Mouse (Mus musculus) cerebellum, postnatal 25 days (tissue): Measurements from ENCODE around the gene Dph7.
"Not testable (repeated sequence)": the region's sequence is repeated elsewhere in the genome, so short reads cannot be mapped to it uniquely, and the experiment has no call there.

Source experiments
- DNase-seq, 2 experiments: peaks; one replicate each; pipeline ENCODE4 v3.0.0; 2021; ENCODE audit warnings: mixed read lengths in 2 of 2

Dph7 gene

GRCm38 (mm10) chr2:24974452-24974851 is 12.3 kb downstream of the Dph7 start:
- not testable (repeated sequence) for DNase-seq

DNA sequence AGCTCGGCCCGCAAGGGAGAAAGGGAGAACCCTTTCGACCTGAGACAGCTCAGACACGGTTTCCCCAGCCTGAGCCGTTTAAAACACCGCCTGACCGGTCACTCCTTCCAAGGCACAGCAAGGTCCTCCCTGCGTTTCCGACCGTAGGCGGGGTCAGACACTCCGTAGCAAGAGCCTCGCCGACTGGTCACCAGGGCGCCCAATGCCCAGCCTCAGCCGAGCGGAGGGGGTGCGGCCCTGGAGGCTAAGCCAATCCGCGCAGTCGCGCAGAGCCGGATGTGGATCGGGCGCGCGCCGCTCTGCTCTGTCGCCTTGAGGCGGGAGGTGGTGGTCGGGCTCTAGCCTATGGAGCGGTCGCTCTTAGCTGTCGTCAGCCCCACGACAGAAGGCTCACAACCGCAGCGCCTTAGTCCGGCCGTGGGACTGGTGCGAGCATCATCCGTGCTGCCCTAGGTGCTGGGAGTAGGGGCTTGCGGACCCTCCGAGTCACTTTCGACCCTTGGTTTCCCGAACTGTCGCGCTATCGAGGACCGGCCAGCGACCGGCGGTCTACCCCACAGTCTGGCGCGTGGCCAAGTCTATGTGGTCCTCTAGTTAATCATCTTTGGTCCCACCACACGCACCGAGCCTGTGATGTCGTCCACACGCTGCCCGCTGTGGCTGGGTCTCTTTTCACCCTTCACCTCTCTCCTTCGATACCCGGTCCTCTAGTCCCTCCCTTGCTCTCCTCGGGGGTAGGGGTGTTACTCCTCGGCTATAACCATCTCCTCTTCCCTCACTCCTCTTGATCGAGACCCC is 12.9 kb downstream of the Dph7 start, which contains the start of gene Mrpl41:
Gene Mrpl41, minus strand, starts transcription at position 193 of the 798 bp plus-strand sequence.
- peak; percentile 97 to 98 for DNase-seq

GRCm38 (mm10) chr2:24975704-24976297 is 13.6 kb downstream of the Dph7 start, which contains the start of gene Pnpla7:
Pnpla7 (plus strand) TSS chr2:24976033.
- DNase-seq: peak; percentile 50 to 67

DNA sequence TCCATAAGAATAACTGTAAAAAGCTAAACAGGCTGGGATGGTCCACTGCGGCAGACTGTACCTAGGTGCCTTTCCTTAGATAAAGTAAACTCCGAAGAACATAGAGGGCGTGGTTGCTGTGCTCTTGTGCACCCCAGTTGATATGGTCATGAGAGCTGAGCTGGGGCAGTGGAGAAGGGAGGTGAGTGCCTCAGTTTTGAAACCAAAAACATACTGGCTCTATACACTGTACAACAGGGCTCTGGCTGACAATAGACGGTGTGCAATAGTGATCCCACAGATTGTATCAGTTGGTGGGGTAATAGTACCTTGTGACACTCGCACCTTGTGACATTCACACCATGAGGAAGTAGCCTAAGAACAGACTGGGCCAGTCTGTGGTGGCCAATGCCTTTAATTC is 14.8 kb downstream of the Dph7 start:
- DNase-seq: no peak

- no peak for DNase-seq
Measured at GRCm38 (mm10) chr2:24987762-24988161, 25.6 kb downstream of the Dph7 start.

DNA sequence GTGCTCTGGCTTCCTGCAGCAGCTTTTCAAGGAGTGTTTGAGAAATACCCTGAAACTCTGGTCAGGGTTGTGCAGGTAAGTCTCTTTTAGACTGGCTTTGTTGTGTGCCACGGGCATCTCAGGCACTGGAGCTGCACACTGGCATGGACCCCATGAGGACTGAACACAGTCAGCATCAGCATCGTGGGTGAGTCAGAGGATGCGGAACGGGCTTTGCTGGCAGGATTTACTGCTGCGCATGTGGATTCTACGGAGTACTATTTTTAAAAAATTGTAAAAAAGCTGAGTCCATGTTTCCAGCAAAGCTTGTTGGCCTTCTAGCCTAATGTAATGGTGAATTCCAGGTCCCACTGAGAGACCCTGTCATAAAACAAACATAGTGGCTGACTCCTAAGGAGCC is 33.1 kb downstream of the Dph7 start:
- DNase-seq: no peak

DNA sequence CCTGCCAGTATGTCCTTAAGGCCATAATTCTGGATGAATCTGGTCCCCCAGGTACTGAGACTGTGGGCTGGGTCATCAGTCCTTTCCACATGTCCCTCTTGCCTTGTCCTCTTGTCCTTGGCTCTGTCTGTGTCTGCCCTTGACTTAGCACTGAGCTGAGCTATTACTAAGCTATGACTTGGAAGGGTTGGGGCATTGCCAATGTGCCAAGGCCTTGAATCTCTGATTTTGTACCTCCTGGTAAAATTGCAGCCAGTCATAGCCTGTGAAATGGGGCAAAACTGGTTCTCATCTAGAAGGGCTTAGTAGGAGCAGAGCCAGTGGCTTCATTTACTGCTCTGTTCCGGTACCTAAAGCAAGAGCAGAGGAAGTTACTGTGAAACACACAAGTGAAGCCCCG is 34.3 kb downstream of the Dph7 start:
- no peak for DNase-seq

DNA sequence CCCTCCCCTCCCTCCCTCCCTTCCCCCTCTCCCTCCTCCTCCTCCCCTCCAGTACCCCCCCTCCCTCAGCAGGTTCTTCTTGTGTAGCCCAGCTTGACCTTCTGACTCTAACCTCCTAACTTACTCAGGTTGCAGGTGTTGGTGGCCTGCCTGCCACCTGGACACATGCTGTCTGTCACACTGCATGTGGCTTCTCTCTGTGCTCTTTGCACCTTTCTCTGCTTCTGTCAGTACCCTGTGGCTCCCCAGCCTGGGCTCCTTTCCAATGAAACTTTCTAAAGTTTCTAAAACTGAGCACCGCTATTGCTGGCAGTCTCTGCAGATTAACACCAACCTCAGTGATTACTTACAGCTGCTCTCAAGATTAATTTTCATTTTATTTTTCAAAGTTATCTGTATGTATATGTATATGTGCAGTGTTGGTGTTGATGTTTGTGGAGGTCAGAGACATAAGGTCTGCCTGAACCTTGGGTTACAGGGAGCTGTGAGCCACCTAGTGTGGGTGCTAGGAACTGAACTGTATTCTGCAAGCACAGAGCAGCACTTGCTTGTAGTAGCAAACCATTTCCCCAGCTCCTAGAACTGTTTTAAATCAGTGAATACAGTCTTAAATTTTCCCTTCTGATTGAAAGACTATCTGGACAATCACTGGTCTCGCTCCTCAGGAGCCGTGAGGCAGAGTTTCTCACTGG is 38.5 kb downstream of the Dph7 start:
- peak in 1 of 2 experiments; percentile 60 for DNase-seq

DNA sequence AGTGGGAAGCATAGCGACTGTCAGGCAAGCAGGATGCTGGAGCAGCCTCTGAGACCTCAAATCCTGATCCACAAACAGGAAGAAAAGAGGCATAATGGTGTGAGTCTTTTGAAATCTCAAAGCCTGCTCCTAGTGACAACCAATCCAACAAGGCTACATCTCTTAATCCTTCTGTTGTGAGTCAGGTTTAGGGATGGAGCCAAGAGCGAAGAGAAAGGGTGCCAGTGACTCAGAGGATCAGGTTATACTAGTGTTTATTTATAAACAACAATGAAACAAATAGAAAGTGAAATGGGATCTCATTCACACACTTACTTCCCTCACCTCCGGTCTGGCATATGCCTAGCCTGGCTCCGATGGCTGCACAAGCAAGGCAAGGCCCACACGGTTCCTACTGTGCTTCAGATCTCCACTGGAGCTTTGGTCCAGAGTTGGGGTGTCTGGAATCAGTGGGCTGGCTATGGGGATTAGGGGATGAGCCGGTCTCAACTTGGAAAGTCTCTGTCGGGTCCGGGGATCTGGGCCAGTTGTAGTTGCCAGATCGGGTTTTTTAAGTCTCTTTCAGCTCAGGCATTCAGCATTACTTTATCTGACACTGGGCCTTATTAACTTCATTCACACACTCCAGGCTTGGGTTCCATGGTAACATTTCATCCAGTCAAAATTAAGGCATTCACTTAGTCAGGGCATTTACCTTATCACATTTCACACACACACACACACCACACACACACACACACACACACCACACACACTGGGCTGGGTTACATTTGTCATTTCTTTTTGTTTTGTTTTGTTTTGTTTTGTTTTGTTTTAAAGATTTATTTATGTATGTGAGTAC is 42.0 kb downstream of the Dph7 start:
- DNase-seq: no peak

DNA sequence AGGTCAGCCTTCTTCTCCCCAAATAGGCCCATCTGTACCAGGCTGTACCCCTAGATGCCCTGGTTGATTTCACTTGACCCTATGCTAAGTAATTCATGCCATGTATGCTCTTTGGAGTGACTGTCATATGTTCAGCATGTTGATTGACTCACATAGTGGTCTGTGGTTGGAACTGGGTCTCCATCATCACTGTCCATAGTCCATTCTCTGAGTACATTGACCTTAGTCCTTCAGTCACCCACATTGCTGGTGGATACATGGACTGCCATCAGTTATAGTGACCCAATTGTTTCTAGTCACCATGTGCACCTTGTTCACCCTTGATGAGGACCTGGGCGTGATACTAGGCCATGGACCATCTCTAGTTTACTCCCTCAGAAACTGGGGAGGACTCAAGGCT is 44.6 kb downstream of the Dph7 start:
- no peak for DNase-seq

DNA sequence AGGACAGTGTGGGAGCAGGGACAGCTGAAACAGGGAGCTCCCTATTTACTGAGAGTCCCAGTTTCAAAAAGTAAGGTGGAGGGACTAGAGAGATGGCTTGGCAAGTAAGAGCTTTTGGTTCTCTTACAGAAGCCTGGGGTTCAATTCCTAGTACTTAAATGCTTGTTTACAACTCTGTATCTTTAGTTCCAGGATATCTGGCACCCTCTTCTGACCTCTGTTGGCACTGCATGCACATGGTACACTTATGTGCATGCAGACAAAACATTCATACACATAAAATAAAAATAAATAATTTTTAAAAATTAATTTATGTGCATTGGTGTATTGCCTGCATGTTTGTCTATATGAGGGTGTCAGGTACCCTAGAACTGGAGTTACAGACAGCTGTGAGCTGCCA is 46.0 kb downstream of the Dph7 start:
- DNase-seq: no peak
